In genomic region chr5:148781076-148781475, GRCm38 (mm10) we compare ENCODE assay signal across 7 mouse cellular contexts.
A peak's percentile ranks its signal among the peaks of the same experiment; 100 is the strongest.
DNase-seq lines count a peak whose midpoint lies in the region; ATAC-seq and TF ChIP-seq lines count a peak whose summit lies in the region.
"Not testable (repeated sequence)": the region's sequence is repeated elsewhere in the genome, so short reads cannot be mapped to it uniquely, and the experiment has no call there.

No protein-coding gene starts in this region.

- DNase-seq in R1 (ENCODE audit: low read depth, low spot score), result peak; percentile 54
- peak; percentile 40 for DNase-seq in embryo, embryonic 11 days
- peak; percentile 31 for DNase-seq in embryonic facial prominence, embryonic 11.5 days (ENCODE audit: low spot score)
- peak; percentile 43 for DNase-seq in hindbrain, embryonic 10.5 days (ENCODE audit: low spot score)
- DNase-seq in lung, embryonic 14.5 days, result peak; percentile 45
- DNase-seq in midbrain, embryonic 11.5 days (ENCODE audit: low spot score, missing footprints), result not testable (repeated sequence)

- not testable (repeated sequence) for TF ChIP-seq CTCF in lung, embryonic 14.5 days (IDR thresholded peaks at IDR 0.05; ENCODE audit: low read depth); testis, adult 2 months (IDR thresholded peaks at IDR 0.05; ENCODE audit: control insufficient read depth, insufficient read depth, insufficient replicate concordance, low read depth, low read length)

- H3K9ac ChIP-seq in embryonic facial prominence, embryonic 11.5 days (replicated peaks; ENCODE audit: low read length); lung, embryonic 14.5 days; midbrain, embryonic 11.5 days (ENCODE audit: low read length): not testable (repeated sequence)

- not testable (repeated sequence) for ATAC-seq in embryonic facial prominence, embryonic 11.5 days (replicated peaks; ENCODE audit: insufficient number of reproducible peaks, low FRiP score, low TSS enrichment, low read depth)
- ATAC-seq in lung, embryonic 14.5 days (ENCODE audit: insufficient read depth), result peak; percentile 68; the same call in 1 of the 2 replicates
- ATAC-seq in midbrain, embryonic 11.5 days (ENCODE audit: low FRiP score), result 0 out of 2 replicates have a peak, but pooled peaks have one; percentile 24

- H3K36me3 ChIP-seq in embryonic facial prominence, embryonic 11.5 days (replicated peaks; ENCODE audit: control insufficient read depth, insufficient read depth, low read depth, low read length); hindbrain, embryonic 10.5 days; lung, embryonic 14.5 days (ENCODE audit: insufficient read depth); midbrain, embryonic 11.5 days (ENCODE audit: control insufficient read depth, insufficient read depth, low read length); testis, adult 2 months (ENCODE audit: control insufficient read depth, insufficient read depth, low read length): not testable (repeated sequence)

- 65% methylated on average over 6 of the region's 6 CpGs for whole genome bisulfite sequencing in embryonic facial prominence, embryonic 11.5 days
- WGBS in hindbrain, embryonic 10.5 days, result 49% methylated on average over 6 of the region's 6 CpGs
- WGBS in lung, embryonic 14.5 days, result 42% methylated on average over 6 of the region's 6 CpGs
- WGBS in midbrain, embryonic 11.5 days, result 58% methylated on average over 6 of the region's 6 CpGs

- TF ChIP-seq POLR2A in testis, adult 2 months (IDR thresholded peaks at IDR 0.05; ENCODE audit: control insufficient read depth, low read depth, low read length), result peak; percentile 31; the same call in 1 of the 2 replicates

- not testable (repeated sequence) for H3K4me3 ChIP-seq in embryonic facial prominence, embryonic 11.5 days (ENCODE audit: low read depth, low read length); hindbrain, embryonic 10.5 days; lung, embryonic 14.5 days (ENCODE audit: low read depth, low read length); midbrain, embryonic 11.5 days (ENCODE audit: low read depth, low read length)
- peak overlapping the region; percentile 92 for H3K4me3 ChIP-seq in testis, adult 2 months (ENCODE audit: control insufficient read depth, low read depth, low read length)

- not testable (repeated sequence) for H3K4me1 ChIP-seq in embryonic facial prominence, embryonic 11.5 days (ENCODE audit: control insufficient read depth, insufficient read depth, low read length); lung, embryonic 14.5 days (ENCODE audit: insufficient read depth); midbrain, embryonic 11.5 days (ENCODE audit: control insufficient read depth, insufficient read depth, low read length); testis, adult 2 months (ENCODE audit: control insufficient read depth, insufficient read depth, low read length)
- peaks cover 18% of the 10 kb centered on the region for H3K4me1 ChIP-seq in hindbrain, embryonic 10.5 days (replicated peaks)

- H3K9me3 ChIP-seq in embryonic facial prominence, embryonic 11.5 days (replicated peaks; ENCODE audit: control insufficient read depth, low read length); hindbrain, embryonic 10.5 days; lung, embryonic 14.5 days (ENCODE audit: low read depth, low read length); midbrain, embryonic 11.5 days (ENCODE audit: control insufficient read depth, low read length): not testable (repeated sequence)

- H3K4me2 ChIP-seq in embryonic facial prominence, embryonic 11.5 days (ENCODE audit: low read depth, low read length); lung, embryonic 14.5 days; midbrain, embryonic 11.5 days: not testable (repeated sequence)

- not testable (repeated sequence) for H3K27me3 ChIP-seq in embryonic facial prominence, embryonic 11.5 days (ENCODE audit: control insufficient read depth, insufficient read depth, low read length); hindbrain, embryonic 10.5 days (ENCODE audit: insufficient read depth, poor library complexity, severe bottlenecking); lung, embryonic 14.5 days (ENCODE audit: insufficient read depth, low read length); midbrain, embryonic 11.5 days (ENCODE audit: control insufficient read depth, insufficient read depth, low read length); testis, adult 2 months (ENCODE audit: control insufficient read depth, insufficient read depth, low read length)

- not testable (repeated sequence) for H3K27ac ChIP-seq in embryonic facial prominence, embryonic 11.5 days (replicated peaks; ENCODE audit: low read depth, low read length); lung, embryonic 14.5 days (ENCODE audit: low read depth); midbrain, embryonic 11.5 days (ENCODE audit: low read depth, low read length)
- peak overlapping the region; percentile 70; the same call in 1 of the 2 replicates for H3K27ac ChIP-seq in hindbrain, embryonic 10.5 days
- H3K27ac ChIP-seq in testis, adult 2 months (ENCODE audit: control insufficient read depth, insufficient read depth, low read depth, low read length), result 0 out of 2 replicates have a peak overlapping the region, but pooled peaks have one; percentile 25
